Mouse (Mus musculus) CH12.LX (cell line): ENCODE measurements around the gene Itgb7. TPM values are rescaled to one million over a fixed set of nuclear protein-coding genes. Genes with fewer than 3 reads are reported as not detected.
A peak's percentile ranks its signal among the peaks of the same experiment; 100 is the strongest.

Experiments used
- DNase-seq: peaks from one replicate; pipeline ENCODE4 v3.0.0-alpha.2; 2013; ENCODE audit errors: extremely low read depth
- H3K27ac ChIP-seq: 2 replicates; pipeline ENCODE4 v1.5.1; 2012; ENCODE audit warnings: low read depth, mild to moderate bottlenecking, control low read depth, moderate library complexity; ENCODE audit not compliant: insufficient read depth
- H3K27me3 ChIP-seq: replicated peaks from 2 replicates; pipeline ENCODE3; 2012; ENCODE audit warnings: inconsistent platforms
- H3K36me3 ChIP-seq, 2 experiments: replicated peaks in 1 of 2; 2 replicates each; pipeline versions ENCODE3 to v1.6.1; 2012; ENCODE audit warnings: inconsistent platforms in 1 of 2, low read length in 1 of 2, mild to moderate bottlenecking in 1 of 2, mixed read lengths in 1 of 2, moderate library complexity in 1 of 2; ENCODE audit not compliant: control insufficient read depth in 1 of 2, insufficient read depth in 1 of 2
- H3K4me1 ChIP-seq, 2 experiments: 2 replicates each; pipeline ENCODE4 v1.6.1; 2012; ENCODE audit warnings: inconsistent platforms in 1 of 2, moderate library complexity in 1 of 2; ENCODE audit not compliant: insufficient read depth in 2 of 2, control insufficient read depth in 1 of 2
- H3K4me2 ChIP-seq: 2 replicates; pipeline ENCODE4 v1.6.1; 2012; ENCODE audit warnings: low read depth, mild to moderate bottlenecking, control low read depth; ENCODE audit not compliant: poor library complexity, insufficient read depth, severe bottlenecking
- H3K4me3 ChIP-seq, 3 experiments: fragments of 150-350 bp in 1 of 3; sonication (generic) in 1 of 3; replicated peaks in 1 of 3; 2 replicates each; pipeline versions ENCODE3 to v1.5.1; 2011 to 2012; ENCODE audit warnings: low read depth in 2 of 3, low read length in 2 of 3, mild to moderate bottlenecking in 2 of 3, moderate library complexity in 2 of 3, control low read depth in 1 of 3, improper control_type of control experiment in 1 of 3, inconsistent platforms in 1 of 3, mixed read lengths in 1 of 3; ENCODE audit not compliant: poor library complexity in 1 of 3
- H3K79me2 ChIP-seq: replicated peaks from 2 replicates; pipeline ENCODE4 v1.6.1; 2012; ENCODE audit warnings: mild to moderate bottlenecking, moderate library complexity; ENCODE audit not compliant: control insufficient read depth, poor library complexity, insufficient read depth, severe bottlenecking; ENCODE audit errors: extremely low read depth
- H3K9ac ChIP-seq: 2 replicates; pipeline ENCODE4 v1.6.1; 2012; ENCODE audit warnings: low read depth, mild to moderate bottlenecking, control low read depth, moderate library complexity; ENCODE audit not compliant: insufficient read depth
- H3K9me3 ChIP-seq: replicated peaks from 2 replicates; pipeline ENCODE3; 2012; ENCODE audit warnings: low read length, inconsistent platforms, mixed read lengths
- CHD2 ChIP-seq: IDR thresholded peaks from 2 replicates; pipeline ENCODE4 v1.6.1; 2011; ENCODE audit warnings: low read length, improper control_type of control experiment
- EP300 ChIP-seq: IDR thresholded peaks from 2 replicates; pipeline ENCODE4 v1.6.1; 2011; ENCODE audit warnings: low read length, improper control_type of control experiment
- JUND ChIP-seq: conservative IDR thresholded peaks from 2 replicates; pipeline ENCODE4 v1.6.1; 2011; ENCODE audit warnings: low read depth, low read length, improper control_type of control experiment
- KAT2A ChIP-seq: IDR thresholded peaks from 2 replicates; pipeline ENCODE4 v1.6.1; 2012; ENCODE audit warnings: low read length, improper control_type of control experiment, inconsistent platforms; ENCODE audit not compliant: insufficient replicate concordance
- MAZ ChIP-seq: IDR thresholded peaks from 2 replicates; pipeline ENCODE4 v1.6.1; 2012; ENCODE audit warnings: low read depth, mild to moderate bottlenecking, inconsistent platforms, low read length, improper control_type of control experiment, moderate library complexity
- MXI1 ChIP-seq: IDR thresholded peaks from 2 replicates; pipeline ENCODE4 v1.6.1; 2011; ENCODE audit warnings: mild to moderate bottlenecking, low read depth, low read length, improper control_type of control experiment
- POLR2AphosphoS2 ChIP-seq: IDR thresholded peaks from 2 replicates; pipeline ENCODE4 v1.6.1; 2011; ENCODE audit warnings: low read depth, low read length, improper control_type of control experiment
- RAD21 ChIP-seq: IDR thresholded peaks from 2 replicates; pipeline ENCODE4 v1.6.1; 2011; ENCODE audit warnings: low read depth, mild to moderate bottlenecking, low read length, improper control_type of control experiment, moderate library complexity
- RCOR1 ChIP-seq: conservative IDR thresholded peaks from 2 replicates; pipeline ENCODE4 v1.6.1; 2012; ENCODE audit warnings: low read depth, mild to moderate bottlenecking, inconsistent platforms, low read length, improper control_type of control experiment
- SMC3 ChIP-seq: IDR thresholded peaks from 2 replicates; pipeline ENCODE4 v1.6.1; 2011; ENCODE audit warnings: low read depth, low read length, improper control_type of control experiment
- UBTF ChIP-seq: IDR thresholded peaks from 2 replicates; pipeline ENCODE4 v1.6.1; 2012; ENCODE audit warnings: low read depth, mild to moderate bottlenecking, inconsistent platforms, low read length, improper control_type of control experiment, moderate library complexity
- ZC3H11A ChIP-seq: IDR thresholded peaks from 2 replicates; pipeline ENCODE4 v1.6.1; 2012; ENCODE audit warnings: low read depth, mild to moderate bottlenecking, inconsistent platforms, low read length, improper control_type of control experiment
- dilution Hi-C: fragments of 300-500 bp; cut with MboI; formaldehyde crosslinking; loops from 2 replicates; pipeline ENCODE4 v1.14.3; 2020; ENCODE audit warnings: low sequenced_read_pairs; ENCODE audit not compliant: extremely low pct_unique_long_range_greater_than_20kb, extremely low pct_ligation_motif_present
- in situ Hi-C: fragments of 300-500 bp; cut with MboI; formaldehyde crosslinking; loops from 3 replicates; pipeline ENCODE4 v1.14.3; 2019; ENCODE audit warnings: low sequenced_read_pairs, low pct_ligation_motif_present, low pct_unique_long_range_greater_than_20kb, mixed read lengths
- polyA plus RNA-seq: library from polyadenylated mRNA; unstranded; fragments of >175 nt; gene quantifications from 2 replicates; pipeline ENCODE4 v1.2.1, GENCODE M21; 2012; ENCODE audit warnings: low read depth; ENCODE audit not compliant: insufficient read length
- total RNA-seq, 2 experiments: library from RNA; depleted of rRNA; stranded (reverse); fragments of 300-350 nt in 1 of 2; fragments of >200 nt in 1 of 2; gene quantifications; 2 replicates each; pipeline ENCODE4 v1.2.3; 2012 to 2014

Gene Itgb7
- total and polyA plus RNA-seq, 3 experiments = 1.8 to 17.7 (median 2.8) TPM

- TF ChIP-seq SMC3 = peak; percentile 7; the same call in 1 of the 2 replicates
Measured at GRCm38 (mm10) chr15:102202971-102203834, 28.5 kb downstream of the Itgb7 start, which contains the start of gene Zfp740 (continued).

- TF ChIP-seq RAD21 = no peak
- TF ChIP-seq POLR2AphosphoS2 = no peak
- no peak for TF ChIP-seq EP300
- TF ChIP-seq UBTF = no peak
- TF ChIP-seq CHD2 = no peak
- DNase-seq = no peak
- no peaks in the 10 kb centered on the region for H3K36me3 ChIP-seq
- no peak overlapping the region for H3K4me2 ChIP-seq
- H3K27me3 ChIP-seq = no peaks in the 10 kb centered on the region
- H3K4me3 ChIP-seq = no peak overlapping the region
- H3K27ac ChIP-seq = no peak overlapping the region
- in situ Hi-C loops = no loop called here
- no peak overlapping the region for H3K9ac ChIP-seq
- no peaks in the 10 kb centered on the region for H3K9me3 ChIP-seq
- dilution Hi-C loops = no loop called here
- H3K4me1 ChIP-seq = peaks cover 0 to 22% of the 10 kb centered on the region in 2 experiments; a peak in 3 of 4 replicates
- H3K79me2 ChIP-seq = no peaks in the 10 kb centered on the region
Measured at GRCm38 (mm10) chr15:102198841-102199240, 32.9 kb downstream of the Itgb7 start.

- no peak for DNase-seq
- no peak for TF ChIP-seq ZC3H11A
- TF ChIP-seq RCOR1 = no peak
- no peak for TF ChIP-seq MAZ
- no peak for TF ChIP-seq POLR2AphosphoS2
- TF ChIP-seq KAT2A = no peak
- TF ChIP-seq JUND = no peak
- TF ChIP-seq RAD21 = no peak
- no peak for TF ChIP-seq MXI1
- Histone ChIP-seq H3K4me2 (no peak overlapping the region), H3K4me1 (peaks cover 9 to 42% of the 10 kb centered on the region in 2 experiments), H3K36me3 (no peaks in the 10 kb centered on the region), H3K9me3 (no peaks in the 10 kb centered on the region), H3K79me2 (no peaks in the 10 kb centered on the region), H3K9ac (no peak overlapping the region), H3K27me3 (no peaks in the 10 kb centered on the region), H3K27ac (no peak overlapping the region), H3K4me3 (no peak overlapping the region)
- in situ Hi-C loops = no loop called here
- dilution Hi-C loops = no loop called here
Measured at GRCm38 (mm10) chr15:102195373-102195772, 36.4 kb downstream of the Itgb7 start.
